Mouse (Mus musculus): ENCODE results near the gene Pex16. TPM values are rescaled to one million over a fixed set of nuclear protein-coding genes. Genes with fewer than 3 reads are reported as not detected.

Gene Pex16
- polyA plus RNA-seq, 1 experiment from 2014 or later: 35.4 TPM

DNA sequence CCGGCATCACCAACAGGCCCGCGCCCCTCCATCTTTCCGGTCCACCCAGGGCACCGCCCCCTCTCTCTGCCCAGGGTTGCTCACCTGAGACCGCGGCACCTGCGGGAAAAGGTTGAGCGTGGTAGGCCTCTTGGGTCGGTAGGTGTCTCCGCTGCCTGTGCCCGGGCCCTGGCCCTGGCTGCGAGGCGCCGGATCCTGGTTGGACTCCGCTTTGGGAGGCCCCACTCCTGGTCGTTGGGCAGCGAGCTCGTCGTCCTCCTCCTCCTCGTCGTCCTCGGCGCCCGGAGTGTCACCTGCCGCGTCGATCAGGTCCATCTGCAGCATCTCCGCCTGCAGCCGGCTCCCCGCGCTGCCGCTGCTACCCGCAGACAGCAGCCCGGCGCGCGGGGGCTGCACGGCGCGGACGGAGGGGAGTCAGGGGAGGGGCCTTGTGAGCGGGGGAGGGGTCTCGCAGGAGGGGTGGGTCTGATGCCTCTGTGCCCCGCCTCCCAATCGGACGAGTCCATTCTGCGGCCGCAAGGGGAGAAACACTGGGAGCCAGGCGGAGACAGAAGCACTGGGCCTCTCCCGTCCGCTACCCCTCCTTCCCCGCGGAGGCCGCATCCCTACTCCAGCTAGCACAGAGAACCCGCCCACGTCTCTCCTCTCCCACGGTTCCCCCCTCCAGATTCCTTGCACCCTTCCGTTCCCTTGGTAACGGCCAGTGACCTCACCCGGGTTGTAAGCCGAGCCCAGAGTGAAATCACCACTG lies 14.6 kb downstream of the Pex16 start:
- no peaks in the 10 kb centered on the region for H3K27me3 ChIP-seq (ENCODE audit: control insufficient read depth, insufficient read depth, low read length)
- no peaks in the 10 kb centered on the region for H3K9me3 ChIP-seq (ENCODE audit: control insufficient read depth, low read length)
- H3K9ac ChIP-seq (replicated peaks; ENCODE audit: low read length): peak overlapping the region; percentile 84
- H3K4me1 ChIP-seq (ENCODE audit: control insufficient read depth, insufficient read depth, low read length): peaks cover 57% of the 10 kb centered on the region
- peak; percentile 92 for ATAC-seq (ENCODE audit: low FRiP score, low TSS enrichment)
- peaks cover 43% of the 10 kb centered on the region for H3K36me3 ChIP-seq (ENCODE audit: control insufficient read depth, insufficient read depth, low read length)
- peak overlapping the region; percentile 74 for H3K4me3 ChIP-seq (replicated peaks; ENCODE audit: low read depth, low read length)
- H3K4me2 ChIP-seq (ENCODE audit: low read length): peak overlapping the region; percentile 76
- peak; percentile 96 for DNase-seq
- whole genome bisulfite sequencing: under 1% methylated on average over 60 of the region's 62 CpGs
- peak overlapping the region; percentile 83 for H3K27ac ChIP-seq (replicated peaks; ENCODE audit: low read depth, low read length)

DNA sequence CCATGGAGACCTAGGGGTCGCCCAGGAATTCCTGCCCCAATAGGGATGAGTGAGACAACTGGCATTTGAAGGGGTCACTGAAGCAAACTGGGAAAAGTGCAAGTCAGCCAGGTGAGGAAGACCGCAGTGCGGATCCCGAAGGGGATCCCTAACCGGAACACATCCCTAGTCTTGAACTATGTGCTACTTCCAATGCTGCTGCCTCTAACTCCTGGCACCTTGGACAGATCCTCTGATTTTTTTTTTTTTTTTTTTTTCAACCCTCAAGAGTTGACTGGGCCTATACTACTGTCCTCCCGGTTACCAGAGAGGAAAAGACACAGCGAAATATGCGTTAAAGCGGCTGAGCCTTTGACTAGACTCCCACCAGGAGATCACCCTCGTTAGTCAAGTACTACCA lies 15.2 kb downstream of the Pex16 start:
- WGBS: 1% methylated on average over 10 of the region's 10 CpGs
- H3K4me1 ChIP-seq (ENCODE audit: control insufficient read depth, insufficient read depth, low read length): peaks cover 57% of the 10 kb centered on the region

DNA sequence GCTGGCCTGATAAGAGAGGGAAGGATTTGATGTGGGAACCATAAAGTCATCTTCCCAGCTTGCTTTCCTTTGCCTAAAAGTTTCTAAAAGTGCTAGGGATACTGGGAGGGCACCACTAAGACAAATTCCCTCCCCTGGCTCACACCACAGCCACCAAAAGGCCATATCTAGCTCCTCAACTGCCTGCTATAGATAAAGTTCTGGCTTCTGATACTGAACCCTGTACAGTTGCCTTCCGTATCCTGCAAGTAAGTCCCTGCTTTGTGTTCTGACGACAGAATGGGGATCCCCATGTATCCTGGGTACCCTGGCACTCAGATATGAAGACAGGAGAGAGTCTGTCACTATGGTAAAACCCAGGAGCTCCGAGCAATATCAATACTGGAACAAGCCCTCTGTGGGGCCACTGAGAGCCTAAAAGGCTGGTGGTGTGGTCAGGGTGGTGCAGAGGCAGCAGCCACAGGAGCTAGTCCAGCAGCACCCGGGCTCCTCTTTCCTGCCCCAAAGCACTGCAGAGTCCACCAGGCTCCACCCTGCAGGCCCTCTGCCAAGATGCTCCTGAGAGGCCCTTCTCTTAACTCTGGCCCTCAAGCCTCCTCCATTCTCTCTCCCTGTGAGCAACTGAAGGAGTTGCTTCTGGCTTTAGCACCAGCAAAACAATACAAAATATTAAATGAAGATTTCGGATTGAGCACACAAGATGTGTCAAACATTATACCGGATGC lies 15.9 kb downstream of the Pex16 start:
- H3K9ac ChIP-seq (replicated peaks; ENCODE audit: low read length): no peak overlapping the region
- H3K36me3 ChIP-seq (ENCODE audit: control insufficient read depth, insufficient read depth, low read length): peaks cover 30% of the 10 kb centered on the region
- DNase-seq: no peak
- no peak overlapping the region for H3K4me3 ChIP-seq (replicated peaks; ENCODE audit: low read depth, low read length)
- peak overlapping the region; percentile 76 for H3K4me2 ChIP-seq (ENCODE audit: low read length)
- H3K9me3 ChIP-seq (ENCODE audit: control insufficient read depth, low read length): no peaks in the 10 kb centered on the region
- peak overlapping the region; percentile 83; the same call in 1 of the 2 replicates for H3K27ac ChIP-seq (replicated peaks; ENCODE audit: low read depth, low read length)
- 71% methylated on average over 6 of the region's 6 CpGs for WGBS
- H3K27me3 ChIP-seq (ENCODE audit: control insufficient read depth, insufficient read depth, low read length): no peaks in the 10 kb centered on the region
- H3K4me1 ChIP-seq (ENCODE audit: control insufficient read depth, insufficient read depth, low read length): peaks cover 57% of the 10 kb centered on the region
- ATAC-seq (ENCODE audit: low FRiP score, low TSS enrichment): no peak

More for the DNA sequence above, 15.2 kb downstream of the Pex16 start:
- no peaks in the 10 kb centered on the region for H3K9me3 ChIP-seq (ENCODE audit: control insufficient read depth, low read length)
- peak overlapping the region; percentile 76 for H3K4me2 ChIP-seq (ENCODE audit: low read length)
- peaks cover 37% of the 10 kb centered on the region for H3K36me3 ChIP-seq (ENCODE audit: control insufficient read depth, insufficient read depth, low read length)
- peak overlapping the region; percentile 74 for H3K4me3 ChIP-seq (replicated peaks; ENCODE audit: low read depth, low read length)
- no peaks in the 10 kb centered on the region for H3K27me3 ChIP-seq (ENCODE audit: control insufficient read depth, insufficient read depth, low read length)
- DNase-seq (no peak), ATAC-seq (ENCODE audit: low FRiP score, low TSS enrichment) (no peak)
- H3K27ac ChIP-seq (replicated peaks; ENCODE audit: low read depth, low read length): peak overlapping the region; percentile 83
- H3K9ac ChIP-seq (replicated peaks; ENCODE audit: low read length): peak overlapping the region; percentile 84; the same call in 1 of the 2 replicates

DNA sequence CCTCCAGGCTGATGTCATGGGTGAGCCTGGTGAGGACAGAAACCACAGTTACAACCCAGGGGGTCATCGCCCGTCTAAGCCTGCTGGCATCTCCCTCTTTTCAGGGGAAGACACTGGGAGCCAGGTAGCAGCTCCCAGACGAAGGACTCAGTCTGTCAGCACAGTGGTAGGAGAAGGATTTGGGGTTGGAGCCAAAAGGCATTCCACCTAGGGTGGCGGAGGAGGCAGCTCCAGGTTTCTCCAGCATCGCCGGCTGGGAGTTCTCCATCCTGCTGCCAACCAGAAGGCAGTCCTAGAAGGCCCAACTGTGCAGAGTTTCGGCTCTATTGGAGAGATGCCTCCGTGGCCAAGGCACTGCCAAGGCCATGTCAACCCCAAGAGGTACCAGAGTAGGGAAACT lies 16.6 kb downstream of the Pex16 start:
- no peaks in the 10 kb centered on the region for H3K27me3 ChIP-seq (ENCODE audit: control insufficient read depth, insufficient read depth, low read length)
- ATAC-seq (ENCODE audit: low FRiP score, low TSS enrichment) (no peak), DNase-seq (no peak)
- no peak overlapping the region for H3K9ac ChIP-seq (replicated peaks; ENCODE audit: low read length)
- H3K27ac ChIP-seq (replicated peaks; ENCODE audit: low read depth, low read length): peak overlapping the region; percentile 88; the same call in 1 of the 2 replicates
- peaks cover 22% of the 10 kb centered on the region for H3K36me3 ChIP-seq (ENCODE audit: control insufficient read depth, insufficient read depth, low read length)
- H3K9me3 ChIP-seq (ENCODE audit: control insufficient read depth, low read length): no peaks in the 10 kb centered on the region
- no peak overlapping the region for H3K4me3 ChIP-seq (replicated peaks; ENCODE audit: low read depth, low read length)
- peak overlapping the region; percentile 59 for H3K4me2 ChIP-seq (ENCODE audit: low read length)
- 88% methylated on average over 8 of the region's 8 CpGs for WGBS
- peaks cover 57% of the 10 kb centered on the region for H3K4me1 ChIP-seq (ENCODE audit: control insufficient read depth, insufficient read depth, low read length)

DNA sequence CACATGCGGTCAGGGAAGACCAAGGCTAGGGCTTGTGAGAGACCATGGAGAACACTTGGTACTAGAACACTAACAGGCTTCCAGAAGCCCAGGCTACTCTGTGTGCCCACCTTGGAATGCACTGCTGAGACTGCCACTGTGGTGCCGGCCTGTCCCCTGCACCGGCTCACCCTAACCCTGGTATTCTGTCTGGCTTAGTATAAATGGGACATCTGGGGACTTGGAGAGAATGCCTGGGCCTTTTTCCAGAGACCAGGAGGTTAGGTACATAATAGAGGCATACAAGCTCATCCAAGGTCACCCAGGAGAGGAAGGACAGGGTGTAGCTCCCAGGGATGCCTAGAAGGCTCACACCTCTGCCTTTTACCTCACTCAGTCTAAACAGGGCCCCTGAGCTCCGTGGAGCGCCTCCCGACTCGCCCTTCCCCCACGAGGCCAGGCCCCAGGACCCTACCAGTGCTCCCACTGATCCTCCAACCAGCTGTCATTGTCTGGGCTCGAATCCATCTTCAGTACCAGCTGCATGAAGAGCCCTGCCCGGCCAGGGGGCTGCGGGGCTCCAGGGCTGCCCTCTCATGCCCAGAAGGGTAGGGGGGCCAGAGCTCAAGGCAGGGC lies 17.3 kb downstream of the Pex16 start:
- peak overlapping the region; percentile 29 for H3K4me3 ChIP-seq (replicated peaks; ENCODE audit: low read depth, low read length)
- no peak; the same call in 1 of the 2 replicates for ATAC-seq (ENCODE audit: low FRiP score, low TSS enrichment)
- no peak for DNase-seq
- H3K9me3 ChIP-seq (ENCODE audit: control insufficient read depth, low read length): no peaks in the 10 kb centered on the region
- peaks cover 57% of the 10 kb centered on the region for H3K4me1 ChIP-seq (ENCODE audit: control insufficient read depth, insufficient read depth, low read length)
- WGBS: 17% methylated on average over 11 of the region's 11 CpGs
- peak overlapping the region; percentile 58 for H3K9ac ChIP-seq (replicated peaks; ENCODE audit: low read length)
- no peaks in the 10 kb centered on the region for H3K27me3 ChIP-seq (ENCODE audit: control insufficient read depth, insufficient read depth, low read length)
- H3K27ac ChIP-seq (replicated peaks; ENCODE audit: low read depth, low read length): peak overlapping the region; percentile 88
- H3K4me2 ChIP-seq (ENCODE audit: low read length): peak overlapping the region; percentile 59
- H3K36me3 ChIP-seq (ENCODE audit: control insufficient read depth, insufficient read depth, low read length): peaks cover 15% of the 10 kb centered on the region

DNA sequence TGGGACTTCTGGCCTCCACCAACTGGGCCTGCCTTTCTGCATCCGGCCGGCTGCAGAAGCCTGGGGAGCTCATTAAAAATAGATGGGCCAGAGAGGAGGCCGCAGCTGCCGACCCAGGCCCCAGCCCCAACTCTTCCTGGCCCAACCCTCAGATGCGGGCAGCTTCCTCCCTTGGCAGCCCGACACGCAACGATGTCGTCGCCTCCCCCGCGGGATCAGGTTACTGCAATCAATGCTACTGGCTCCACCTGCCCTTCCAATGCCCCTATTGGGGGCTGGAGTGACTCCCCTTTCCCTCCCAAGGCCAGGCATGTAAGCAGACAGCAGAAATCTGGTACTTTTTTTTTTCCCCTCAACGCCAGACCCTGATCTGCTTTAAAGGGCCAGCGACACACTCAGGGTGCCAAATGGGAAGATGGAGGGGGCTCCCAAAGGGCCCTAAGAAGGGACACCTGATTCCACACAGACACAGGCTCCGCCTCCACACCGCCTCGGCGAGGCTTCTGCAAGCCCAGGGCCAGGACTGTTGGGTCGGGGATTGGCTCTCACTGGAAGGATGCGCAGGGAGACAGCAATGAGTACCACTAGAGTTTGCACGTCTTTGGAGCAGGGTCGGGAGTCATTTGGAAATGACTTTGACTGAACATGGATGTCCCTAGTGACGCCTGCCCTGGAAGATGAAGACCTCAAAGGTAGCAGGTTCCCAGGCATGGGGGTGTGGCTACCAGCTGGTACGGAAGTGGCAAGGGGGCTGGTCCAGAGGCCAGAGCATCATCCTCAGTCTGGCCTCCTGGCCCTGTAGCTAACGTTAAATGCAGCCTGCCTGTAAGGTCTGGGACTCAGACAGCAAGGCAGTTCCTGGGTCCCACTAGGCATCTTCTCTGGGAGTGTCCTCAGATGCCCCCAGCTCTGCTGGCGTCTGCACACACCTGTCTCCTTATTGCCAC lies 18.1 kb downstream of the Pex16 start:
- Histone ChIP-seq H3K4me3 (replicated peaks; ENCODE audit: low read depth, low read length) (peak overlapping the region; percentile 29), H3K36me3 (ENCODE audit: control insufficient read depth, insufficient read depth, low read length) (peaks cover 8% of the 10 kb centered on the region), H3K9me3 (ENCODE audit: control insufficient read depth, low read length) (no peaks in the 10 kb centered on the region), H3K9ac (replicated peaks; ENCODE audit: low read length) (peak overlapping the region; percentile 58), H3K4me1 (ENCODE audit: control insufficient read depth, insufficient read depth, low read length) (peaks cover 56% of the 10 kb centered on the region), H3K4me2 (ENCODE audit: low read length) (peak overlapping the region; percentile 59), H3K27ac (replicated peaks; ENCODE audit: low read depth, low read length) (peak overlapping the region; percentile 88), H3K27me3 (ENCODE audit: control insufficient read depth, insufficient read depth, low read length) (no peaks in the 10 kb centered on the region)
- ATAC-seq (ENCODE audit: low FRiP score, low TSS enrichment) (no peak), DNase-seq (peak; percentile 72)
- WGBS: 4% methylated on average over 26 of the region's 26 CpGs

DNA sequence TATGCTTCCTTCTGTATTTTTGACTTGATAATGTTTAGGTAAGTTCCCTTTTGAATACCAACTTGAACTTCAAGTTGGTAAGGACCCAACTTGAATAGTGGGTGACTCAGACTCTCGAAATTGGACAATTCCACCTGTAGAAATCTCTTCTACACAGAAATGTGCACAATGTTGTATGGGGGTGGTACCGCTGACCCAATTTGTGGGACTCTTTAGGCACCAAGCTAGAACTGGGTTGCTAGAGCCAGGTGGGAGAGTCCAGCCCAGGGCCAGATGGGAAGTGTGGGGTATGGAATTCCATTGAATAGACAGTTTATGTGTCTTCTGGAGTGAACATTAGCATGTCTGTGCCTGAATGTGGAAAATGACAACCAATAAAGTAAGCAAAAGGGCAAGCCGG lies 21.1 kb downstream of the Pex16 start:
- Histone ChIP-seq H3K4me3 (replicated peaks; ENCODE audit: low read depth, low read length) (no peak overlapping the region), H3K9me3 (ENCODE audit: control insufficient read depth, low read length) (no peaks in the 10 kb centered on the region), H3K36me3 (ENCODE audit: control insufficient read depth, insufficient read depth, low read length) (0 out of 2 replicates have a peak, but pooled peaks cover 3% of the 10 kb centered on the region), H3K27me3 (ENCODE audit: control insufficient read depth, insufficient read depth, low read length) (no peaks in the 10 kb centered on the region), H3K4me2 (ENCODE audit: low read length) (no peak overlapping the region), H3K27ac (replicated peaks; ENCODE audit: low read depth, low read length) (no peak overlapping the region), H3K4me1 (ENCODE audit: control insufficient read depth, insufficient read depth, low read length) (peaks cover 54% of the 10 kb centered on the region), H3K9ac (replicated peaks; ENCODE audit: low read length) (no peak overlapping the region)
- no peak for ATAC-seq (ENCODE audit: low FRiP score, low TSS enrichment)
- WGBS: 94% methylated on average over 3 of the region's 3 CpGs
- no peak for DNase-seq

DNA sequence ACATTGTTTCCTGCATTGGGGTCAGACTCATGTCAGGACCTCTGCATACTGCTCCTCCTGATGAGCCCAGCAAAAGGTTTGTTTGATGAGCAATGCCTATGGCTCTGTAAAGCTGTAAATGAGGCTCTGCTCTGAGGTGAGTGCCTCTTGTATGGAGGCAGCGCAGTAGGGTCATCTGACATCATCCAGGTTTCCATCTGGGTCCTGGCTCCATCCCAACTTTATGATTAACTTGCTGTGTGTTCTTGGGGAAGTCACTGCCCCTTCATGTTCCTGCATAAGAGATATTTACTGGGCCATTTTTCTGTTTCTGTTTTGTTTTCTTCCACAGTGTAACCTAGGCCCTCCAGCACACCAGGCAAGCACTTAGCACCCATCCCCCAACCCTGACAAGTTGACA lies 23.0 kb downstream of the Pex16 start:
- Histone ChIP-seq H3K4me2 (ENCODE audit: low read length) (peak overlapping the region; percentile 27; the same call in 1 of the 2 replicates), H3K4me3 (replicated peaks; ENCODE audit: low read depth, low read length) (no peak overlapping the region), H3K27ac (replicated peaks; ENCODE audit: low read depth, low read length) (no peak overlapping the region), H3K4me1 (ENCODE audit: control insufficient read depth, insufficient read depth, low read length) (peaks cover 39% of the 10 kb centered on the region), H3K9ac (replicated peaks; ENCODE audit: low read length) (no peak overlapping the region), H3K9me3 (ENCODE audit: control insufficient read depth, low read length) (no peaks in the 10 kb centered on the region), H3K36me3 (ENCODE audit: control insufficient read depth, insufficient read depth, low read length) (no peaks in the 10 kb centered on the region), H3K27me3 (ENCODE audit: control insufficient read depth, insufficient read depth, low read length) (no peaks in the 10 kb centered on the region)
- no peak for DNase-seq
- WGBS: 83% methylated on average over 1 of the region's 1 CpGs
- no peak for ATAC-seq (ENCODE audit: low FRiP score, low TSS enrichment)
